Mouse (Mus musculus) E14TG2a.4 (cell line): ENCODE measurements around the gene Elp5.

Experiments used
- H3K27me3 ChIP-seq: 2 replicates; pipeline ENCODE4 v1.6.1; 2014; ENCODE audit warnings: low read length, control low read depth; ENCODE audit not compliant: insufficient read depth
- H3K36me3 ChIP-seq: 2 replicates; pipeline ENCODE4 v1.6.1; 2014; ENCODE audit warnings: low read length, control low read depth; ENCODE audit not compliant: insufficient read depth
- H3K4me1 ChIP-seq: replicated peaks from 2 replicates; pipeline ENCODE4 v1.6.1; 2014; ENCODE audit warnings: low read depth, low read length, control low read depth
- H3K4me3 ChIP-seq: replicated peaks from 2 replicates; pipeline ENCODE4 v1.5.1; 2014; ENCODE audit warnings: mild to moderate bottlenecking, low read length
- H3K9me3 ChIP-seq: 2 replicates; pipeline ENCODE4 v1.6.1; 2014; ENCODE audit warnings: low read length, control low read depth
- CTCF ChIP-seq: conservative IDR thresholded peaks from 2 replicates; pipeline ENCODE4 v1.5.1; 2014; ENCODE audit warnings: low read length
- NANOG ChIP-seq: IDR thresholded peaks from 2 replicates; pipeline ENCODE4 v1.6.1; 2014; ENCODE audit warnings: borderline replicate concordance, low read length, mixed read lengths
- POU5F1 ChIP-seq: IDR thresholded peaks from 2 replicates; pipeline ENCODE4 v1.6.1; 2014; ENCODE audit warnings: low read length, borderline replicate concordance

Gene Elp5

GRCm38 (mm10) chr11:69980196-69981140 lies 1.8 kb downstream of the Elp5 start:
- peaks cover 60% of the 10 kb centered on the region for H3K36me3 ChIP-seq
- H3K27me3 ChIP-seq, result no peaks in the 10 kb centered on the region
- TF ChIP-seq NANOG (0 out of 2 replicates have a peak, but pooled peaks have one; percentile 3), POU5F1 (no peak)
- H3K4me1 ChIP-seq, result peaks cover 31% of the 10 kb centered on the region
- H3K4me3 ChIP-seq, result peak overlapping the region; percentile 98
- H3K9me3 ChIP-seq, result no peaks in the 10 kb centered on the region

- no peak for TF ChIP-seq CTCF
- TF ChIP-seq NANOG, result no peak
- TF ChIP-seq POU5F1, result no peak
- no peaks in the 10 kb centered on the region for H3K9me3 ChIP-seq
Measured at GRCm38 (mm10) chr11:69979827-69980195, 2.5 kb downstream of the Elp5 start.

GRCm38 (mm10) chr11:69976271-69976670 lies 6.0 kb downstream of the Elp5 start:
- peaks cover 76% of the 10 kb centered on the region for H3K36me3 ChIP-seq
- H3K9me3 ChIP-seq, result no peaks in the 10 kb centered on the region
- no peaks in the 10 kb centered on the region for H3K27me3 ChIP-seq
- no peak overlapping the region for H3K4me3 ChIP-seq
- no peak for TF ChIP-seq NANOG
- no peak for TF ChIP-seq POU5F1
- TF ChIP-seq CTCF, result no peak
- peaks cover 11% of the 10 kb centered on the region for H3K4me1 ChIP-seq

More at GRCm38 (mm10) chr11:69979827-69980195, 2.5 kb downstream of the Elp5 start:
- Histone ChIP-seq H3K36me3 (peaks cover 60% of the 10 kb centered on the region), H3K27me3 (no peaks in the 10 kb centered on the region), H3K4me3 (peak overlapping the region; percentile 98), H3K4me1 (peaks cover 31% of the 10 kb centered on the region)

- TF ChIP-seq NANOG, result no peak
- no peak for TF ChIP-seq POU5F1
- no peak for TF ChIP-seq CTCF
- Histone ChIP-seq H3K4me1 (peaks cover 13% of the 10 kb centered on the region), H3K27me3 (no peaks in the 10 kb centered on the region), H3K36me3 (peaks cover 85% of the 10 kb centered on the region), H3K4me3 (no peak overlapping the region), H3K9me3 (no peaks in the 10 kb centered on the region)
Measured at GRCm38 (mm10) chr11:69974907-69975306, 7.4 kb downstream of the Elp5 start.

GRCm38 (mm10) chr11:69970775-69971174 lies 11.5 kb downstream of the Elp5 start:
- peaks cover 78% of the 10 kb centered on the region for H3K36me3 ChIP-seq
- TF ChIP-seq CTCF, result no peak
- TF ChIP-seq POU5F1, result no peak
- no peak for TF ChIP-seq NANOG
- peaks cover 21% of the 10 kb centered on the region for H3K4me1 ChIP-seq
- H3K9me3 ChIP-seq, result no peaks in the 10 kb centered on the region
- H3K4me3 ChIP-seq, result no peak overlapping the region
- H3K27me3 ChIP-seq, result peaks cover 12% of the 10 kb centered on the region

- Histone ChIP-seq H3K27me3 (peaks cover 17% of the 10 kb centered on the region), H3K36me3 (peaks cover 73% of the 10 kb centered on the region), H3K4me3 (no peak overlapping the region), H3K9me3 (no peaks in the 10 kb centered on the region), H3K4me1 (peaks cover 23% of the 10 kb centered on the region)
- TF ChIP-seq NANOG, result no peak
- no peak for TF ChIP-seq CTCF
Measured at GRCm38 (mm10) chr11:69970222-69970621, 12.1 kb downstream of the Elp5 start.

GRCm38 (mm10) chr11:69968793-69969192 lies 13.5 kb downstream of the Elp5 start:
- H3K36me3 ChIP-seq, result peaks cover 58% of the 10 kb centered on the region
- TF ChIP-seq POU5F1, result no peak
- no peak for TF ChIP-seq NANOG
- TF ChIP-seq CTCF, result no peak
- H3K9me3 ChIP-seq, result no peaks in the 10 kb centered on the region
- H3K27me3 ChIP-seq, result peaks cover 32% of the 10 kb centered on the region
- H3K4me1 ChIP-seq, result peaks cover 32% of the 10 kb centered on the region
- H3K4me3 ChIP-seq, result no peak overlapping the region

GRCm38 (mm10) chr11:69966860-69967517 lies 15.3 kb downstream of the Elp5 start:
- Histone ChIP-seq H3K4me3 (peak overlapping the region; percentile 79), H3K36me3 (peaks cover 40% of the 10 kb centered on the region), H3K27me3 (peaks cover 44% of the 10 kb centered on the region), H3K4me1 (peaks cover 33% of the 10 kb centered on the region), H3K9me3 (no peaks in the 10 kb centered on the region)
- TF ChIP-seq NANOG (no peak), POU5F1 (no peak), CTCF (no peak)
